Mouse (Mus musculus): ENCODE data around the gene Ssh1.

The Ssh1 gene

GRCm38 (mm10) chr5:113993487-113994465 is at the start of gene Ssh1:
TSS of gene Ssh1 (minus strand) at chr5:113993894.
- in situ Hi-C loops (cut with MboI; ENCODE audit: low pct_unique_long_range_greater_than_20kb in 1 of 2, low sequenced_read_pairs in 2 of 2, unreplicated experiment in 1 of 2), result no loop called here

- in situ Hi-C loops (cut with MboI; ENCODE audit: low pct_unique_long_range_greater_than_20kb in 1 of 2, low sequenced_read_pairs in 2 of 2, unreplicated experiment in 1 of 2), result loop anchor here in 1 of 2 experiments (10.0 kb wide), 1 partner anchor 87 kb away; no protein-coding TSS in a partner anchor
These were observed 47.7 kb upstream of the Ssh1 start for GRCm38 (mm10) chr5:114041327-114041930.

DNA sequence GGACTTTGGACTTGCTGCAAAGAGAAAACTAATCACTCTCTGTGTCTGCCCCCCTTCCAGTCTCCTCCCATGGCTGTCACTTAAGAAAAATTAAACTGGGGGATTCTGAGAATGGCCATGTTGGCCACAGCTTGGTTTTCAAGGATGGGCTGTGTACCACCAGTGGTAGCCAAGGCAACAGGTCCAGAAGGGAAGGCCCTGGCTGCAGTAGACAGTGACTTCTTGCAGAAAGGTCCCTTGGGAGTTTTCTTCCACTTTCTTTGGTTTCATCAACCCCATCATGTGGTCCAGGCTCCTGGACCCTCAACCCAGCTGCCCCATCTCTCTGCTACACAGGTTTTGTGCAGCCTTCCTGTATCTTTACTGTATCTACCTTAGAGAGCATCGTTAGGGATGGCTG is 47.2 kb upstream of the Ssh1 start:
- in situ Hi-C loops (cut with MboI; ENCODE audit: low pct_unique_long_range_greater_than_20kb in 1 of 2, low sequenced_read_pairs in 2 of 2, unreplicated experiment in 1 of 2), result loop anchor here in 1 of 2 experiments (10.0 kb wide), 1 partner anchor 86 kb away; no protein-coding TSS in a partner anchor

GRCm38 (mm10) chr5:114040508-114040907 is 46.8 kb upstream of the Ssh1 start:
- in situ Hi-C loops (cut with MboI; ENCODE audit: low pct_unique_long_range_greater_than_20kb in 1 of 2, low sequenced_read_pairs in 2 of 2, unreplicated experiment in 1 of 2), result loop anchor here in 1 of 2 experiments (10.0 kb wide), 1 partner anchor 86 kb away; no protein-coding TSS in a partner anchor

GRCm38 (mm10) chr5:114035111-114035510 is 41.4 kb upstream of the Ssh1 start:
- in situ Hi-C loops (cut with MboI; ENCODE audit: low pct_unique_long_range_greater_than_20kb in 1 of 2, low sequenced_read_pairs in 2 of 2, unreplicated experiment in 1 of 2), result no loop called here

DNA sequence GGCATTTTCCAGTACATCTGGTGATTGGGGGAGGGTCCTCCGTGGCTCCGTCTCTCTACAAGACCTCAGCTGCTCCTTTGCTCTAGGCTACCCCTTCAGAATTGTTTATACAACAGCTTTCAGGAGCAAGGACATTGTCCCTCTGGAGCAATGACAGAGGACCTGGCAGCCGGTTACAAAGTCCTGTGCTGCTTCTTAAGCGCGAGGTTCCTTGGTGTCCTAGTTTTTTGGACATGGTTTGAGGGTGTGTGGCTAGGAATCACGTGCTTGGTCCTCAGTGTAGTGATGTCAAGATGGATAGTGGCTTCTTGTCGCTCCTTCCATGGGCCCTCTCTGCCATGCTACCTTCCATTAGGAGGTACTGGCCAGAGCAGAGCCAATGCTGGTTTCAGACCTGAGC is 40.7 kb upstream of the Ssh1 start:
- in situ Hi-C loops (cut with MboI; ENCODE audit: low pct_unique_long_range_greater_than_20kb in 1 of 2, low sequenced_read_pairs in 2 of 2, unreplicated experiment in 1 of 2), result no loop called here

- in situ Hi-C loops (cut with MboI; ENCODE audit: low pct_unique_long_range_greater_than_20kb in 1 of 2, low sequenced_read_pairs in 2 of 2, unreplicated experiment in 1 of 2), result no loop called here
These were observed 38.6 kb upstream of the Ssh1 start for GRCm38 (mm10) chr5:114032161-114032763.

DNA sequence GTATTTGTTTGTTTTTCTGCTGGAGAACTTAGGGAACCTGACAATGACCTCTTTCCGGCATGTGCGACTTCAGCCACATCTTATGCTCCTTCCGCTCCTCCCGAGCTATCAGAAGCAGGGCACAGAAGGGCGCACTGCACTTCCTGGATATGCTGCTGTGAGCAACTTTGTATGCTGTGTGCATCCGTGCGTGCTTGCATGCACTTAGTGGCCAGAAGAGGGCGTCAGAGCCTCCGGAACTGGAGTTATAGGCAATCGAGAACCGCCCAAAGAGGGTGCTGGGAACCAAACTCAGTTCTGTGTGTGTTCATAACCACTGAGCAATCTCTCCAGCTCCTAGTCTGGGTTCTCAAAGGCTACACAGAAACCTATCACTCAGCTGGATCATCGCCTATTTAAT is 37.0 kb upstream of the Ssh1 start:
- in situ Hi-C loops (cut with MboI; ENCODE audit: low pct_unique_long_range_greater_than_20kb in 1 of 2, low sequenced_read_pairs in 2 of 2, unreplicated experiment in 1 of 2), result no loop called here

DNA sequence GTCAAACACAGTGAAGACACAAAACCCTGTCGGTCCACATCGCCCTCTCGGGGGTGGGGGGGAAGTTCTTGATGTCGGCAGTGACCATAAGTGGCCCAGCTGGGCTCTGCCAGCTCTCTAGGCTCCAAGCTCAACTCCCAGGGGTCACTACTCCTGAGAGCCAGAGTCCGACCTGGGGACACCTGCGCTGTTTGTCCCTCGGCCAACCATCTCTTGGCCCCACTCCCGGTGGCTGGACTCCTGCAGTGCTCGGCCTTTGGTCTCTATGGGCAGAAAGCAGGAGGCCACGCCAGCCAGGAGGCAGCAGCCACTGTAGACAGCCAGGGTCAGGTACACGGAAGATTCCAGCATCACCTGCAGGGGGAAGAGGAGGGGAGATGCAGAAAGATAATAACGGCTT is 34.4 kb upstream of the Ssh1 start:
- in situ Hi-C loops (cut with MboI; ENCODE audit: low pct_unique_long_range_greater_than_20kb in 1 of 2, low sequenced_read_pairs in 2 of 2, unreplicated experiment in 1 of 2), result no loop called here

GRCm38 (mm10) chr5:114027217-114027944 is 33.7 kb upstream of the Ssh1 start:
- in situ Hi-C loops (cut with MboI; ENCODE audit: low pct_unique_long_range_greater_than_20kb in 1 of 2, low sequenced_read_pairs in 2 of 2, unreplicated experiment in 1 of 2), result no loop called here

GRCm38 (mm10) chr5:114024885-114025284 is 31.2 kb upstream of the Ssh1 start:
- in situ Hi-C loops (cut with MboI; ENCODE audit: low pct_unique_long_range_greater_than_20kb in 1 of 2, low sequenced_read_pairs in 2 of 2, unreplicated experiment in 1 of 2), result no loop called here

DNA sequence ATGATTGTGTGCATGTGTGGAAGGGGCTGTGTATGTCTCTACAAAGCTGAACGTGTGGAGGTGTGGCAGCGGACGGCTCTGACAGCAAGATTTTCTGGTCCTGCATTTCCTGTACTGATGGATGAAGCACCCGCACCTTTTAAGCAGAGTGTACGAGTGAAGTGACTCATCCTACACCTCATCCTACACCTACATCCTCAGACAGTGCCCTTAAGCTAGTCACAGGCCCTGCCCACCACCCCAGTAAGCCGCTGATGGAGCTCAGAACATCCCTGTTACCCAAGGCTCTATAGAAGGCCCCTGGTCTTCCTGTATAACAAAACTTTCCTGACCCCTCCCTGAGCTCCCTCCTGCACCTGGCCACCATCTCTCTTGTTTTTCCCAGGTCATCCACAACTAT is 30.7 kb upstream of the Ssh1 start:
- in situ Hi-C loops (cut with MboI; ENCODE audit: low pct_unique_long_range_greater_than_20kb in 1 of 2, low sequenced_read_pairs in 2 of 2, unreplicated experiment in 1 of 2), result no loop called here

GRCm38 (mm10) chr5:114015121-114015520 is 21.4 kb upstream of the Ssh1 start:
- in situ Hi-C loops (cut with MboI; ENCODE audit: low pct_unique_long_range_greater_than_20kb in 1 of 2, low sequenced_read_pairs in 2 of 2, unreplicated experiment in 1 of 2), result no loop called here

GRCm38 (mm10) chr5:114009049-114009448 is 15.4 kb upstream of the Ssh1 start:
- in situ Hi-C loops (cut with MboI; ENCODE audit: low pct_unique_long_range_greater_than_20kb in 1 of 2, low sequenced_read_pairs in 2 of 2, unreplicated experiment in 1 of 2), result no loop called here

DNA sequence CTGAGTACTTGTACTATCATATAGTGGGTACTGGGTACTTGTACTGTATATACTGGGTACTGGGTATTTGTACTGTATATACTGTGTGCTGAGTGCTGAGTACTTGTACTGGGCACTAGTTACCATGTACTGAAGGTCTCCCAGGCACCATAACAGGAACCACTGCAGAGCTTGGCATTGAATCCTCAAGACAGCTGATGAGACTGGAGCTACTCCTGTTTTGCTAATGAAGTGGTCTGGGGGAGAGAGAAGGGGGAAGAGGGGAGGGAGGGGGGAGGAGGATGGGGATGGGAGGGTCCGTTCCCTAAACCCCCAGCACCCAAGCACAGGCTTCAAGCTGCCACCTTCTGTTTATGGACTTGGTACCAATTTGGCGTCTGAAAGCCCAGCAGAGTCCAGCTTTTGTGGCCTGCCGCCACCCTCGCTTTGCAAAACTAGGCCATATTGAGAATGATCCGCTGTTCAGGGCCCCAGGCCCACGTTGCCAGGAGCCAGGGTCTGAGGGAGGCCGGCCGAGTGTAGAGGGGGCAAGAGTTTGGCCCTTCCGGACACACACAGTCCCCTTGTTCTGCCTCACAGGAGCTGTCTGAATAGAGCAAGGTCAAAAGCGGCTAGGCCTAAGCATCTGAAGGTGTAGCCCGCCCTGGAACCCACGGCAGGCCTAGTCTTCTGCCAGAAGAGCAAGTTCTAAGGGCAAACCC is 14.2 kb upstream of the Ssh1 start:
- in situ Hi-C loops (cut with MboI; ENCODE audit: low pct_unique_long_range_greater_than_20kb in 1 of 2, low sequenced_read_pairs in 2 of 2, unreplicated experiment in 1 of 2), result no loop called here

DNA sequence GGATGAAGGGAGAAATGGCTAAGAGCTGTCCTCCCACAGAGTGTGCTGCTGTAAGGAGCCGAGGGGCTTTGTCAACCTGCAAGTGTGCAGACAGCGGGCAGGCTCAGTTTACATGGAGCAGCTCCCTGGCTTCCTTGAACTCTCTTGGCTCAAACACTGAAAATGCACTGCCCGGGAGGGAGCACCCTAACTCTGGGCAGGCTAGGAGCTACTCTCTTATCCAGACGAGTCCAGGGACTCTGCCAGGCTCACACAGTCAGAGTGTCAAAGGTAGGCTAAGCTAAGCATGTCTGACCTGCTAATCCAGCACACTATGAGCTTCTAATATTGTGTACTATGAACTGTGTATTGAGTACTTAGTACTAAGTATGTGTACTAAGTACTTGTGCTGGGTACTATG is 13.3 kb upstream of the Ssh1 start:
- in situ Hi-C loops (cut with MboI; ENCODE audit: low pct_unique_long_range_greater_than_20kb in 1 of 2, low sequenced_read_pairs in 2 of 2, unreplicated experiment in 1 of 2), result no loop called here

DNA sequence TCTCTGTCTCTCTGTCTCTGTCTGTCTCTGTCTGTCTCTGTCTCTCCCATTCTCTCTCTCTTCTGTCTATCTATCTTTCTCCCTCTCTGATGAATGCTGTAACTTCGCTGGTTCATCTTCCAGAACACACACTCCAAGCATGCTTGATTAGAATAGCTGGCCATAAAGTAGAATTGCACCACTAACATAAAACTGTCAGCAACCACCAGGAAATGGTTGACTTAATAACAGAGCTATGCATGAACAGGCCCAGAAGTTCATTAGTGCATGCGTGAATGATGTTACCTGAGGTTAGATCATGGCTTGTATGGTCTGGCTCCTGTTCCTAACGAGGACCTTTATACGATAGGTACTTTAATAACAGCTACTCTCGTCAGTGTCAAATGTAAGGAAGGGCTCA is 11.4 kb upstream of the Ssh1 start:
- in situ Hi-C loops (cut with MboI; ENCODE audit: low pct_unique_long_range_greater_than_20kb in 1 of 2, low sequenced_read_pairs in 2 of 2, unreplicated experiment in 1 of 2), result no loop called here

GRCm38 (mm10) chr5:114004573-114004972 is 10.9 kb upstream of the Ssh1 start:
- in situ Hi-C loops (cut with MboI; ENCODE audit: low pct_unique_long_range_greater_than_20kb in 1 of 2, low sequenced_read_pairs in 2 of 2, unreplicated experiment in 1 of 2), result no loop called here
